Mouse (Mus musculus): ENCODE measurements around the gene Olfr545.

Gene Olfr545

DNA sequence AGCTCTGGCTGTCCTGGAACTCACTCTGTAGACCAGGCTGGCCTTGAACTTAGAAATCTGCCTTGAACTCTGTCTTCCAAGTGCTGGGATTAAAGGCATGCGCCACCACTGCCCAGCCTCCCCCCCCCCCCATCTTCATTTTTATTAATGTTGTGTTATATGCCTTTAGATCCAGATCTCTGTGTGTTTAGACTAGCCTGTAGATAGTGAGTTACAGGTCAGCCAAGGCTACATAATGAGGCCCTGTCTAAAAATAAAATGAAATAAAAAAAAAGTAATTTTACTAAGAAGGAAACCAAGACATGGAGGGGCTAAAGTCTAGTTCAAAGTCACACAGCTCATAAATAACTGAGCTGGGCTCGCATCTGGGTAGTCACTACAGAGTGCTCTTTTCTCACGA lies 20.4 kb downstream of the Olfr545 start:
- no peak for DNase-seq (ENCODE audit: low read depth)

DNA sequence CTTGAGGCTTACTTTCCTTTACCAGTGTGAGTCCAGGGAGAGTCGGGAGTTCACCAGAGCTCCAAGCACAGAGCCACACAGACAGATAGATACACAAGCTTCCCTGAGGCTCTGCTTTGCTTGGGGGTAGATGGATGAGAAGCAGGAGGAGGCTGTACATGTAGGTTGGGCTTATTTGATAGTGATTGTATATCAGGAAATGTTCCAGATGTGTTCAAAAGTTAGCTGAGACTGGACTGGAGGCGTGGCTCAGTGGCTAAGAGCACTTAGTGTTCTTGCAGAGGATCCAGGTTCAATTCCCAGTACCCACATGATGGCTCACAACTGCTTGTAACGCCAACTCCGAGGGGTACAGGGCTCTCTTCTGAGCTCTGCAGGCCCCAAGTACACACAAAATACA lies 20.9 kb downstream of the Olfr545 start:
- no peak for DNase-seq (ENCODE audit: low read depth)

DNA sequence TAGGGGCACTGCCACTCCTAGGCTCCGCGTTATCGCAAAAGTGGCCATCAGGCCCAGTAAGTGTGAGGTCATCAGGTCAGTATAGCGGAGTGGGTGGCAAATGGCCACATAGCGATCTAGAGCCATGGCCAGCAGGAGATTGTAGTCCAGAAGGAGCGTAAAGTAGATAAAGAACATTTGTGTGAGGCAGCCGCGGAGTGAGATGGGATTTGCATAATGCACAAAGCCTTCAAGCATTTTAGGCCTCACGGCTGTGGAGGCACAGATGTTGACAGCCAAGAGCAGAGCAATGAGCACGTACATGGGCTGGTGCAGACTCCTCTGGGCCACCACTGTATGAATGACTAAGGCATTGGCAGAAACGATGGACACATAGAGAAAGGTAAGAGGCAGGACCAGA lies 22.0 kb downstream of the Olfr545 start:
- no peak for DNase-seq (ENCODE audit: low read depth)

DNA sequence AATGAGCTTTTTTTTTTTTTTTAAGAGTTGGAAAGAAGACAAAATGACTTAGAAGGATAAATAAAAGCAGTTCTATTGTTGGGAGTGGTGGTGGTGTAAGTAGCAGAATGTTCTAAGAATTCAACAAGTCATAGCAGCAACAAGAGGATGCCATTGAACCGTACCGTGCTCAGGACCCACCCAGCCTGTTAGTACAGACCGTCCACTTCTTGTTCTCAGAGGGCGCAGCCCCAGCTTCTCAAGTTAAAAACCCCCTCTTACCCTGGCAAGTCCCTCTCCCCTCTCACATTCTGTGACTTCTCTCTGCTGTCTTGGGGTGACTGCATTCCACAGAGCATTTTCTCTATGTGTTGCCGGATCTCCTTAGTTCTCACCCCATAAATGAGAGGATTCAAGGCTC lies 22.8 kb downstream of the Olfr545 start:
- no peak for DNase-seq (ENCODE audit: low read depth)

DNA sequence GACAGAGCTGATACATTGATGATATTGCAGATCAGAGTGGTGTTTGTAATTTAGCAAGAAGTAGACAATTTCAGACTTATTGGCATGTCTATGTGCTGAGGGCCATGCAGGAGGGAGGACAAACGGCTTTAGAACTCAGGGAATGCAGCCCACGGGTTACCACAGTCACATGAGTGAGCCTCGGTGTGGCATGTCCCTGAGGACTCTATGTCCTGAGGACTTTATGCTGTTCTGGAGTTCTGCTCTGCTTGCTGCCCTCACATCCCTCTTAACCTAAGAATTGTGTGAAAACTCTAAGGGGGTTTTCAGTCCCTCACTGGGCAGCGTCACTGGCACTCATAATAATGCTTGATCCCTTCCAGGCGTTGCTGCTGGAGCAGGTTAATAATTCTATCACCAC lies 26.7 kb downstream of the Olfr545 start:
- DNase-seq (ENCODE audit: low read depth): no peak

DNA sequence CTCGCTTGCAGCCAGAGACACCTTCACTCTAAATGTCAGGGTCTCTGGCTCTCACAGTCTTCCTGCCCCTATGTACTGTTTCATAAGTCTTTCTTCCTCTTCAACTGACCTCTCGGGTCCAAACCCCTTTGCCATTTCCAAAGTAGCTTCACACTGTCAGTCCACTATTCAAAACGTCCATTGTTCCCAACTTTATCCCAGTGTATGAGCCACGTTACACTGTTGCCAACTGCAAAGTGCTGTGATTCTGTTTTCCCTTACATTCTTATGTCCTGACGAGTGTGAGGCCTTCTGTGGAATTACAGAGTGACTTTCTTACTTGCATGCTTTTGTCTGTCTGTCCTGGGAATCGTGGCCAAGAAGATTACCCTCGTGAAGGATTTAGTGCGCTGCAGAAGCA lies 31.8 kb downstream of the Olfr545 start:
- DNase-seq (ENCODE audit: low read depth): no peak

DNA sequence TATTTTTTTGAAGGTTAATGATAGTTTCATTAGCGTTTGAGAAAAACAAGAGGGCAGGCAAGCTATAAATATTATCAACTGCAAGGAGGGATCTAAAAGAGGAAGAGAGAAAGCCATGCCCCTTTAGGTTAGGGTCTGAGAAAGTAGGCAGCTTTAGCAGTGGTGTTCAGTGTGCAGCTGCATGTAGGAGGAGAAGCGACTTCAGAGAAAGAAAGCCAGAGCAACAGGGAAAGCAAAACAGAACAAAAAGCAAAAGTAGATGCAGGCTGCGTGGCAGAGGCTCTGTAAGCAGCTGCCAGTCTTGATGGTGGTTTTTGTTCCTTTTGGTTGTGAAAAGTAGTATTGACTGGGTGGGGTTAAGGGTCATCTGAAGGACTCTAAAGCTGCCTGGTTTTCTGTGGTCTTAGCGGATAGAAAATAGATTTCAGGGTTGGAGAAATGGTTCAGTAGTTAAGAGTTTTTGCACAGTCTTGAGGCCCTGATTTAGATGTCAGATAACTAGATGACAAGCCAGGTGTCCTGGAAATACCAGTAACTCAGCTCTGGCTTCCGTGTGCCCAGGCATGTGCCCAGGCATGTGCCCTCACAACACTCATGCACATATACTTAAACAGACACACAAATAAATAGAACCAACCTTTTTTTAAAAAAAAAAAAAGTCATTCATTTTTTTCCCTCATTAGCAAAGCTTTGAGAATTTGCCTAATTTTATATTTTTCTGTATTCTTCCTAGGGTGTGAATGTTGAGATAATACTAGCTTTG lies 40.6 kb downstream of the Olfr545 start:
- DNase-seq (ENCODE audit: low read depth): no peak

DNA sequence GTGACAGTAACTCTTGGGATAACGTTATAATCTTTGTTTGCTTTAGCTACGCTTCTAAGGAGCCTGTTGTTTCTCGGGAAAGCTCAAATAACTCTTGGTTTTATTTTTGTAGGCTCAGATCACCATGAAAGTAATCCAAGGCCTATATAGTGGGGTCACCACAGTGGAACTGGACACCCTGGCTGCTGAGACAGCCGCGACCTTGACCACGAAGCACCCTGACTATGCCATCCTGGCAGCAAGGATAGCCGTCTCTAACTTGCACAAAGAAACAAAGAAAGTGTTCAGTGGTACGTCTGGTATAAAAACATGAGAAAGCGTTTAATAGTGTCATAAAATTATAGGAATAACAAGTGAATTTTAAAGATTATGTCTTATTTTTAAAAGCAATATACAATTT lies 52.9 kb downstream of the Olfr545 start:
- no peak for DNase-seq (ENCODE audit: low read depth)

DNA sequence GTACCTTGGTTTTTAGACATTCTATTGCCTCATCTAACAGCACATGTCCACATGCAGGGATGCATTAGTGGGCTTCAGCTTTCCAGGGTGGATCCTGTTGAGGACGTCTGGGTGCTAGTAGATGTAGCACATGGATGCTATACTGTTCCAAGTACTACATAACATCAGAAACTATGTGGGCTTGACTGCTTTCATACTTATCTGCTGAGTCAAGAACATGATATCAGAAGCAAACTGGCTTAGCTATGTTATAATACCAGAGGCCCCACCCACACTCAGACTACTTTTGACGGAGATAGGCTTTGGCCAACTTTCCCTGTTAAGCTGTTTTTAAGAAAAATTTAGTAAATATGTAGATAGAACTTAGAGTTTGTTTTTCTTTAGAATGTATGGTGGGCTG lies 55.1 kb downstream of the Olfr545 start:
- no peak for DNase-seq (ENCODE audit: low read depth)

DNA sequence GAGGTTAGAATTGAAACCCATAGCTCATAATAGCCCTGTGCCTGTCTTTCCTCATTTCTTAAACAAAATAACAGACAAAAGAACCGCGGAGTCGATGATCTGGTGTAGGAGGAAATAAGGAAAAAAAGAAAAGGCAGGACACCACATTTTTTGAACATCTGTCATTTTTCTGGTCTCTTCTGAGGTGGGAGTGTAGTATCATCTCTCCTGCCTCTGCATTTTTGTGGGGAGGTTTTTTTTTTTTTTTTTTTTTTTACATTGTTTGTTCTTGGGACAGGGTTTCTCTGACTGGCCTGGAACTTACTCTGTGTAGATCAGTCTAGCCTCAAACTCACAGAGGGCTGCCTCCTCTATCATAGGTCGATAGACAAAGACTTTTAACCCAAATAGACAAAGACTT lies 56.9 kb downstream of the Olfr545 start:
- DNase-seq (ENCODE audit: low read depth): no peak

DNA sequence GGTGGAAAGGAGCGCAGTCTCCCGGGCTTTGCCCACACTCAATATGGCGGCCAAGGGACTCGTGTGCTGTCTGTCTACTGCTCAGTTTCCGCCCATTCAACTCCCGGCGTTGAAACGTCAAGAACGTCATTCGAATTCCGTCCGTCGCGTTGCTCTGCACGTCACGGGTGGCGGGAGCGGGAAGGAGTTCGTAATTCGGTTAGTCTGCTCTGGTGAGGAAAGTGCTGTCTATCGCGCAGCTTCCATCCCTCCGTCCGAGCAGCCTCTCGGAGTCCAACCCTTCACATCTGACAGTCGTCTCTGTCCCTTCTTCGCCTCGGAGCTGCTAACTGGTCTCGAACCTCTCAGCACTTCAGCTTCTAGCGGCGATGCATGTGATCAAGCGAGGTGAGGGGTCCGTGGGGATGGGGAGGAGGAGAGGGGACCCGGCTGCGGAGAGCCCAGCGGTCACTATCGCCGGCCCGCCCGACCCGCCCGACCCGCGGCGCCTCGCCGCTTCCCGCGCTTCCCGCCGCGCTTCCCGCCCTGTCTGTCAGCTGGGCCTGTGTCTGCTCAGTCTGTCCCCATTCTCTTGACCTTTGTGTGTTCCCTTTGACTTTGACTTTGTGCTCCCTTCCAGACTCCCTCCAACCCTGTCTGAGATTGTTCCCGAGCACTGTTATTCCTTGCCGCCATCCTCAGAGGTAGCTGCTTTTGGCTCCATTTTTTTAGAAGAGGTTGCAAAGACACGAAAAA lies 57.5 kb downstream of the Olfr545 start, which contains the start of gene Rrm1:
Rrm1 (plus strand) TSS at position 39 of the 735 bp plus-strand sequence.
- DNase-seq (ENCODE audit: low read depth): peak; percentile 95
